Mouse (Mus musculus): Measurements from ENCODE around the gene Gdpd5. TPM values are rescaled to one million over a fixed set of nuclear protein-coding genes. Genes with fewer than 3 reads are reported as not detected.

Gdpd5 gene
- 1.9 and 2.1 TPM in 2 replicates for polyA plus RNA-seq (2015; fragmentation: Nextera tagmentation; extraction: Ambion mirVana)

DNA sequence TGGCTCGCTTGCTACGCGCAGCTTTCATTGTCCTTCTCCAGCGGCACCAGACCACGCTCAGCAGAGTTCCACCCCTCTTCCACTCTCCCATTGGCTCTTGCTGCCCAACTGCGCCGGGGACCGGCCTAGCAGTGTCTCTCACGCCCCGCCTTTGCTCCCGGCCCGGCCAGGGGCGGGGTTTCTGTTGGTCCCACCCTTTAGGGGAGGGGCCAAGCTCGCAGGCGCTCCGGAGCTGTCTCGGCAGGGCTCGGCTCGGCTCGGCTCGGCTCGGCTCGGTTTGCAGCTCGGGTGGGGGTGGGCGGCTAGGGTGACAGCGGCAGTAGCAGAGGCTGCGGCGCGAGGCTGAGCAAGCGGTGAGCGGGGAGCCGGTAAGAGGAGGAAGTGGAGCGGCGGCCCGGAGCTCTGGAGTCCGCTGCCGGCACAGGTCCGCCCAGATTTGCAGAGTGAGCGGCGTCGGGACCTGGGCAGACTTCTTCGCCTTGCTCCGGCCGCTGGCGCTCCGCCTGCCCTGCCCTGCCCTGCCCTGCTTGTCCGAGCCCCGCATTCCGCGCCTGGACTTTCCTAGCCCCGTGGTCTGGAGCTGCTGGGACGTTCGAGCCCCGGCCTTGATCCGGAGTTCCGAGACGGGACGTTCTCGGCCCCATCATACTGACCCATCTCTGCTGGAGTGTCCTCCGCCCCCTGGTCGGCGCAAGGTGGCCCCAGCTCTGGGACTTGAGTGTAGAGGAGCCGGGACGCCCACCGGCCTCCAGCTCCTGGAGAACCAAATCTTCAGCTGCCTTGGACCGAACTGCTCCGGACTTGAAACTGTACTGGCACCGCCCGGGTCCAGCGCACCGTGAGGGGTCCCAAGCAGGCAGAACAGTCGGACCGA is at the start of gene Gdpd5:
TSS of gene Gdpd5 (plus strand) at position 201 of the 874 bp plus-strand sequence.
- ATAC-seq (ENCODE audit: insufficient read depth): peak; percentile 93
- under 1% methylated on average over 73 of the region's 73 CpGs for WGBS (ENCODE audit: insufficient replicate concordance)

DNA sequence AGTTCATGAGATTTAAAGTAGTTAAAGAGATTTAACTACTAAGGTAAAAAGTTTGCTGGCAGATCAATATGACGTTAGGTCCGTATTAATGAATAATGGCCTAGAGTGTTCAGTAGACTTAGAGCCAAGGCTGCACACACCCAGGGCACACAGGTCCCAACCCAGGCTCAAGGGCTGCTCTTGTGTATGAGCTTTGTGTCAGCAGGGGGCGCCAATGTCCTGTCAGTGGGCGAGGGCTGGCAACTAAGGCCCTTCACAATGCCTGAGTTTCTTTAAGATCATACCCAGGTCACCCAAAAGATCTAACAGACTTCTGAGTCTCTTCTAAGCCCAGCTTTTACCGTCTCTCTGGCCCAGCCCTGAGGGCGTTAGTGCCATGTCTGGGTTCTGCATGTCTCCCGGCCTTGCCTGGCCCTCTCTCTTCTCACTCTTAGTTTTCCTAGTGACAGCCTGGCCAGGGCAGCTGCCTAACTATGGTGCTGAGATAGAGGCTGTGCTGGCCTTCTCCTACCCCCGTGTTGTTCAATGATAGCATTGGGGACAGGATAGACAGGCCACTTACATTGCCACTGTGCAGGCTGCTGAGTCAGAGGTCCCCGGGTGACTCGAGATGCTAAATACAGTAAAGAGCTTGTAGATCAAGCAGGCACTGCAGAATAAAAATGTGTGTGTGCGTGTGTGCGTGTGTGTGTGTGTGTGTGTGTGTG is 48.3 kb upstream of the Gdpd5 start:
- Histone ChIP-seq H3K4me1 (replicated peaks) (no peaks in the 10 kb centered on the region), H3K4me3 (replicated peaks) (no peak overlapping the region), H3K4me2 (no peak overlapping the region), H3K27me3 (no peaks in the 10 kb centered on the region; the same call in 1 of the 2 replicates), H3K9me3 (replicated peaks) (no peaks in the 10 kb centered on the region), H3K36me3 (replicated peaks) (no peaks in the 10 kb centered on the region), H3K9ac (no peak overlapping the region), H3K27ac (replicated peaks) (no peak overlapping the region)
- 40% methylated on average over 12 of the region's 12 CpGs for WGBS (ENCODE audit: insufficient replicate concordance)
- no peak for ATAC-seq (ENCODE audit: insufficient read depth)

More for the DNA sequence above, at the start of gene Gdpd5:
- Histone ChIP-seq H3K9me3 (replicated peaks) (no peaks in the 10 kb centered on the region), H3K36me3 (replicated peaks) (no peaks in the 10 kb centered on the region), H3K4me3 (replicated peaks) (peak within 1 kb of the TSS; percentile 59), H3K27ac (replicated peaks) (peak within 1 kb of the TSS; percentile 51; the same call in 1 of the 2 replicates), H3K4me2 (peak within 1 kb of the TSS; percentile 90), H3K27me3 (peaks cover 67% of the 10 kb centered on the region), H3K9ac (peak within 1 kb of the TSS; percentile 35; the same call in 1 of the 2 replicates), H3K4me1 (replicated peaks) (peaks cover 19% of the 10 kb centered on the region)

DNA sequence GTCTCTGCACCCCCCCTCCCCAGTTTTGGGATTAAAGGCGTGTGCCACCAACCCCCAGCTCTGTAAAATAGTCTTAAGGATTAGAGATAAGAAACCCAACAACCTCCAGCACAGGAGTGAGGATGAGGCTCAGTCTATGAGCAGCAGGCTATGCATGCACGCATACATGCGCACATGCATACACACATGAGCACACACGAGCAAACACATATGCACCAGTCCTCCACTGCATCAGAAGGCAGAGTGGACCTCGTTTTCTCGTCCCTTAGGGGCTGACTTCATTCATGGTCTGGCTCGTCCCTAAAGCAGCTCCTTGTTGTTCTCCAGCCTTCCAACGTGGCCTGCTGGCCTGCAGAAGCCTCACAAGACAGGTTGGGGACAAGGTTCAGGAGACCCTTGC is 40.5 kb upstream of the Gdpd5 start:
- H3K4me2 ChIP-seq: no peak overlapping the region

DNA sequence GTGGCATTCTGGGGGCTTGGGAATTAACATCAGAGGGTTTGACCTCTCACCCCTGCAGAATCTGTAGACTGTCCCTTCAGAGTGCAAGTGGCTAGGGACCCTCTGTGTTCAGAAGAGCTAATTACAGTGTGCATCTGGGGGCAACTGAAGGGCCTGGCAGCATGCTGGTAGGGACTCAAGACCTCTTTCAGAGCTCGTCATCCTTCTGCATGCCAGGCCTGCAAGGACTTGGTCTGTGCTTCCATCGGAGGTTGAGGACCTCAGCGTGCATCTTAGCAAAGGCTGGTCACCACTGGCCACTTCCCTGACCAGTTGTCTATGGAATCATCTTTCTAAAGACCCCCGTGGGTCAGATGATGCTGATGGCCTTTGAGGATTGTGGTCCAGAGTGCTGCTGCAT is 37.6 kb upstream of the Gdpd5 start:
- Histone ChIP-seq H3K9me3 (replicated peaks) (no peaks in the 10 kb centered on the region), H3K27ac (replicated peaks) (no peak overlapping the region), H3K27me3 (no peaks in the 10 kb centered on the region), H3K9ac (no peak overlapping the region), H3K4me3 (replicated peaks) (no peak overlapping the region), H3K36me3 (replicated peaks) (no peaks in the 10 kb centered on the region; the same call in 1 of the 2 replicates), H3K4me1 (replicated peaks) (no peaks in the 10 kb centered on the region), H3K4me2 (no peak overlapping the region)
- no peak for ATAC-seq (ENCODE audit: insufficient read depth)
- WGBS (ENCODE audit: insufficient replicate concordance): 58% methylated on average over 4 of the region's 4 CpGs

More for the DNA sequence above, 40.5 kb upstream of the Gdpd5 start:
- Histone ChIP-seq H3K27me3 (no peaks in the 10 kb centered on the region), H3K27ac (replicated peaks) (no peak overlapping the region), H3K36me3 (replicated peaks) (no peaks in the 10 kb centered on the region), H3K4me3 (replicated peaks) (no peak overlapping the region), H3K9me3 (replicated peaks) (no peaks in the 10 kb centered on the region), H3K9ac (no peak overlapping the region), H3K4me1 (replicated peaks) (no peaks in the 10 kb centered on the region)
- ATAC-seq (ENCODE audit: insufficient read depth): no peak
- 55% methylated on average over 8 of the region's 8 CpGs for WGBS (ENCODE audit: insufficient replicate concordance)

DNA sequence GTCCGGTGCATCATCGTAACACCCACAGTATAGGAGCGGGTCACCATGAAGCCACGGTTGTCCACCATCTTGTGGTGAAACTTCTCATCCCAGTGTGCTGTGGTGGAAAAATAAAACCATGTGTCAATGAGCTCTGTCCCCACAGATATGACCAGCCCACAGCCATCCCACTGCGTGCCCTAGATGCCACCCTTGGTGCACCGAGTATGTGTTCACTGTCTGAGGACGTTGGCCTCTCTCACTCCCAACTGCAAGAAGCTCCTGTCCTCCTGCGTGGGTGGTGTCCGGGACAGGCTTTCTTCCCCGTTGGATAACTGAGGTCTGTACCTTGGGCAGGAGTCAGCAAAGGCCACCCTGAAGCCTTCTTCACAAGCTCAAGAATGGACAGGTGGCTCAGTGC is 33.9 kb upstream of the Gdpd5 start:
- no peak for ATAC-seq (ENCODE audit: insufficient read depth)
- Histone ChIP-seq H3K9ac (no peak overlapping the region), H3K9me3 (replicated peaks) (no peaks in the 10 kb centered on the region), H3K36me3 (replicated peaks) (no peaks in the 10 kb centered on the region; the same call in 1 of the 2 replicates), H3K4me2 (no peak overlapping the region), H3K4me3 (replicated peaks) (no peak overlapping the region), H3K27ac (replicated peaks) (no peak overlapping the region), H3K27me3 (peaks cover 14% of the 10 kb centered on the region), H3K4me1 (replicated peaks) (no peaks in the 10 kb centered on the region)
- 76% methylated on average over 10 of the region's 10 CpGs for WGBS (ENCODE audit: insufficient replicate concordance)

DNA sequence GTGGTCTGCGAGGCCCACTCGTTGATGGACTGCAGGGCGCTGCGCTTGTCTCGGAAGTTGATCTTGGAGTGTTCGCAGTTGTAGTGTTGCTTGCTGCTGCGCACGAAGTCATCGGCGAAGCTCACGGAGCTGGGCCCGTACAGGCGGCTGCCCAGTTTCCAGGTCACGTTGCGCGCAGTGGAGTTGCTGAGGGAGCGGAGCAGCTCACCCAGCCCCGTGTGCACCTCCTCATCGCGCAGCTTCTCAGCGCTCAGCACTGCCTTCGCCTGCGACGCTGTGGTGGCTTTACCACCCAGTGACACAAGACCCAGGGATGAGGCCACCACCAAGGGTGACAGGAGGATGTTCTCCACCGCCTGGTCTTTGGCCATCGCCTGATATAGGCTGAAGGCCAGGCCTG is 32.3 kb upstream of the Gdpd5 start:
- Histone ChIP-seq H3K36me3 (replicated peaks) (no peaks in the 10 kb centered on the region; the same call in 1 of the 2 replicates), H3K9me3 (replicated peaks) (no peaks in the 10 kb centered on the region), H3K9ac (no peak overlapping the region), H3K4me2 (no peak overlapping the region), H3K4me3 (replicated peaks) (no peak overlapping the region), H3K4me1 (replicated peaks) (no peaks in the 10 kb centered on the region), H3K27me3 (peaks cover 30% of the 10 kb centered on the region), H3K27ac (replicated peaks) (no peak overlapping the region)
- no peak for ATAC-seq (ENCODE audit: insufficient read depth)
- WGBS (ENCODE audit: insufficient replicate concordance): 83% methylated on average over 26 of the region's 26 CpGs

DNA sequence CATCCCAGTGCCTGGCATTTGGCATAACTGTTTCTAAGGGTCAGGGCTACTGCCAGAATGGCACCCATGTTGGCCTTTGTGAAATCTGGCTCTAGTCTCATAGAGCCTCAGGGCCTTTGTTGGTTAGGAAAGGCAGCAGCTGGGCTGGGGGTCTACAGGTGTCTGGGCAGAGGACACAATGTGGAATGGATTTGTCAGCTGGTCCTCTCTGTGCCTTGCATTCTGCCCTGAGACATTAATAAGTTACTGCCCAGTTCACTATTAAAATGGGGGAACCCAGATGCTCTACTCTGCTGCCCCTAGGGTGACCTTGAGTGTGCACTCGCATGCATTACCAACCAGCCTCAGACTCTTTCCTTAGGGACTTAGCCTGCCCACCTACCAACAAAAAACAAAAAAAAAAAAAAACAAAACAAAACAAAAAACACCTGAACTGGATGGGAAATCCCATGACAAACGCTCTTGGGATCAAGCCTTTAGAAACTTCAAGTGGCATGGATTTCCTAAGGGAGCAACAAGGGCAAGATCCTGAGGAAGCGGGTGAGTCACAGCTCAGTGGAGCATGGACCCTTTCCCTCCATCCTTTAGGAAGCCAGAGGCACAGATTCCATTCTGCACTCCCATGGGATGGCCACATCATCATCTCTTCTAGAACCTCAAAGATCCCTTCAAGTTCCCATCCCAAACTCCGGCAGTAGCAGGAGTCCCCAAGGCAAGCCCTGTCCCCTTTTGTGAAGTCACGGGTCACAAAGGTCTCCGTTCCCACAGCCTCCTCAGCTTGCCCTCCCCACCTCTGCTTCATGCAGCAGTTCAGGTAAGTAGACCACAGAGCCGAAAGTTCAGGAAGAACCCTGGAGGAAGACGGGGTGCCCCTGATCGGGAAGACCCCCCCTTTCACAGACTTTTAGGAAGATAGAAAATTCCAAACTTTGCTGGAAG is 31.2 kb upstream of the Gdpd5 start:
- Histone ChIP-seq H3K27ac (replicated peaks) (no peak overlapping the region), H3K9ac (no peak overlapping the region), H3K4me1 (replicated peaks) (no peaks in the 10 kb centered on the region), H3K36me3 (replicated peaks) (no peaks in the 10 kb centered on the region; the same call in 1 of the 2 replicates), H3K9me3 (replicated peaks) (no peaks in the 10 kb centered on the region), H3K4me3 (replicated peaks) (no peak overlapping the region), H3K27me3 (peaks cover 35% of the 10 kb centered on the region), H3K4me2 (no peak overlapping the region)
- ATAC-seq (ENCODE audit: insufficient read depth): no peak
- 63% methylated on average over 9 of the region's 9 CpGs for WGBS (ENCODE audit: insufficient replicate concordance)

GRCm38 (mm10) chr7:99351104-99351801 is 30.0 kb upstream of the Gdpd5 start:
- H3K9ac ChIP-seq: no peak overlapping the region
- no peak for ATAC-seq (ENCODE audit: insufficient read depth)
- H3K27ac ChIP-seq (replicated peaks): no peak overlapping the region
- WGBS (ENCODE audit: insufficient replicate concordance): 44% methylated on average over 12 of the region's 12 CpGs
- H3K9me3 ChIP-seq (replicated peaks): no peaks in the 10 kb centered on the region
- peak overlapping the region; percentile 45 for H3K4me3 ChIP-seq (replicated peaks)
- peaks cover 39% of the 10 kb centered on the region for H3K27me3 ChIP-seq
- H3K4me2 ChIP-seq: peak overlapping the region; percentile 53
- no peaks in the 10 kb centered on the region; the same call in 1 of the 2 replicates for H3K36me3 ChIP-seq (replicated peaks)
- 0 out of 2 replicates have a peak, but pooled peaks cover under 1% of the 10 kb centered on the region for H3K4me1 ChIP-seq (replicated peaks)

DNA sequence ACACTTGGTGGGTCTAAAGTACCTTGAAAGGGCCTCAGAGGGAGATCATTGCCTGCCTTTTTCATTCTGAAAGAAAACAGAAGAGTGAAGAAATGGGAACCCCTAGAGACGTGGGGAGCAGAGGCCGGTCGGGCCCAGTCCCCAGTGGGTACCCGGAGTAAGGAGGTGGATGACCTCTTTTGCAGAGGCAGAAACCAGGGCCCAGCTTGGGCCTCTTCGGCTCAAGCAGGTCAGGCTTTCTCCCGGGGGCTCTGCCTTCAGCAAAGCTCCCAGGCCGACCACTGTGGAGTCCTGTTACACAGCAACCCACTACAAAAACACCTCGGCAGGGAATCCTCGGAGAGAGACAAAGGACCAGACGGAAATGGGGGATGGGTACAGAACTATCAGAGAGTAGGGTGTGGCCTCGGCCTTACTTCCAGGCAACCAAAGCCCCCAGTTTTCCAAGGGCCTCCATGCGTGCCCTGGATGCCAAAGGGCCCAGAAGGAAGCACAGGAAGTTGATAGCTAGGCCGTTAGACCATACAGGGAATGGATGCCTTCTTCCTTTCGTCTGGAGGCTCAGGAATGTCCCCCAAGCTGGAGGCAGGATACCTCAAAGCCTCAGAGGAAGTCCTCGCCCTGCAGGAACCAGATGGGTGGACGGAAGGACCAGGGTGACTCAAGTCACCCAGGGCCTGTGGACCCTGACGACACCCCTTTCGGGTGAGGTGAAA is 29.3 kb upstream of the Gdpd5 start:
- ATAC-seq (ENCODE audit: insufficient read depth): no peak
- WGBS (ENCODE audit: insufficient replicate concordance): 17% methylated on average over 18 of the region's 18 CpGs
- H3K9me3 ChIP-seq (replicated peaks): no peaks in the 10 kb centered on the region

More for the DNA sequence above, 29.3 kb upstream of the Gdpd5 start:
- Histone ChIP-seq H3K4me3 (replicated peaks) (peak overlapping the region; percentile 45), H3K27me3 (peaks cover 39% of the 10 kb centered on the region), H3K9ac (peak overlapping the region; percentile 11; the same call in 1 of the 2 replicates), H3K27ac (replicated peaks) (no peak overlapping the region), H3K4me1 (replicated peaks) (peaks cover 7% of the 10 kb centered on the region; the same call in 1 of the 2 replicates), H3K4me2 (peak overlapping the region; percentile 53), H3K36me3 (replicated peaks) (no peaks in the 10 kb centered on the region; the same call in 1 of the 2 replicates)

Measured in liver, embryonic 15.5 days (tissue).